Mouse (Mus musculus): ENCODE results near the gene Bcl2. TPM values are rescaled to one million over a fixed set of nuclear protein-coding genes. Genes with fewer than 3 reads are reported as not detected.
A peak's percentile ranks its signal among the peaks of the same experiment; 100 is the strongest.

Bcl2 gene
- polyA plus RNA-seq, 1 experiment from 2014 or later = 13.4 TPM

- no peak overlapping the region for H3K4me2 ChIP-seq (ENCODE audit: low read length)
- no peaks in the 10 kb centered on the region for H3K36me3 ChIP-seq (ENCODE audit: control insufficient read depth, insufficient read depth, low read length)
- H3K4me3 ChIP-seq (ENCODE audit: low read depth, low read length) = no peak overlapping the region
- H3K27ac ChIP-seq (ENCODE audit: low read depth) = no peak overlapping the region
- peaks cover 8% of the 10 kb centered on the region for H3K4me1 ChIP-seq (replicated peaks; ENCODE audit: control insufficient read depth, insufficient read depth, low read length)
- H3K9ac ChIP-seq (ENCODE audit: low read length) = no peak overlapping the region
- no peaks in the 10 kb centered on the region for H3K9me3 ChIP-seq (ENCODE audit: control insufficient read depth, low read length)
- ATAC-seq (replicated peaks; ENCODE audit: low FRiP score, low TSS enrichment, low read depth) (no peak), DNase-seq (ENCODE audit: low spot score) (peak; percentile 82)
- 31% methylated on average over 7 of the region's 7 CpGs for WGBS
- no peaks in the 10 kb centered on the region for H3K27me3 ChIP-seq (replicated peaks; ENCODE audit: control insufficient read depth, insufficient read depth, low read length)
These were observed 3.1 kb upstream of the Bcl2 start for GRCm38 (mm10) chr1:106717071-106717601.

- no peak for ATAC-seq (replicated peaks; ENCODE audit: low FRiP score, low TSS enrichment, low read depth)
- no peak overlapping the region for H3K9ac ChIP-seq (ENCODE audit: low read length)
- no peak for DNase-seq (ENCODE audit: low spot score)
- peaks cover 11% of the 10 kb centered on the region for H3K4me1 ChIP-seq (replicated peaks; ENCODE audit: control insufficient read depth, insufficient read depth, low read length)
- H3K9me3 ChIP-seq (ENCODE audit: control insufficient read depth, low read length) = no peaks in the 10 kb centered on the region
- H3K4me2 ChIP-seq (ENCODE audit: low read length) = no peak overlapping the region
- H3K36me3 ChIP-seq (ENCODE audit: control insufficient read depth, insufficient read depth, low read length) = no peaks in the 10 kb centered on the region
- no peak overlapping the region for H3K4me3 ChIP-seq (ENCODE audit: low read depth, low read length)
- H3K27me3 ChIP-seq (replicated peaks; ENCODE audit: control insufficient read depth, insufficient read depth, low read length) = no peaks in the 10 kb centered on the region
- H3K27ac ChIP-seq (ENCODE audit: low read depth) = no peak overlapping the region
- WGBS = 83% methylated on average over 3 of the region's 3 CpGs
These were observed 2.1 kb upstream of the Bcl2 start for GRCm38 (mm10) chr1:106716141-106716540.

GRCm38 (mm10) chr1:106715111-106716083 is 1.3 kb upstream of the Bcl2 start:
- Histone ChIP-seq H3K27ac (ENCODE audit: low read depth) (0 out of 2 replicates have a peak overlapping the region, but pooled peaks have one; percentile 92), H3K9me3 (ENCODE audit: control insufficient read depth, low read length) (no peaks in the 10 kb centered on the region), H3K27me3 (replicated peaks; ENCODE audit: control insufficient read depth, insufficient read depth, low read length) (no peaks in the 10 kb centered on the region), H3K4me1 (replicated peaks; ENCODE audit: control insufficient read depth, insufficient read depth, low read length) (peaks cover 11% of the 10 kb centered on the region), H3K4me3 (ENCODE audit: low read depth, low read length) (no peak overlapping the region), H3K4me2 (ENCODE audit: low read length) (no peak overlapping the region), H3K36me3 (ENCODE audit: control insufficient read depth, insufficient read depth, low read length) (no peaks in the 10 kb centered on the region), H3K9ac (ENCODE audit: low read length) (no peak overlapping the region)
- WGBS = 82% methylated on average over 13 of the region's 13 CpGs
- ATAC-seq (replicated peaks; ENCODE audit: low FRiP score, low TSS enrichment, low read depth) = no peak
- no peak for DNase-seq (ENCODE audit: low spot score)

- H3K4me2 ChIP-seq (ENCODE audit: low read length) = peak overlapping the region; percentile 94
- WGBS = 4% methylated on average over 21 of the region's 21 CpGs
- H3K36me3 ChIP-seq (ENCODE audit: control insufficient read depth, insufficient read depth, low read length) = no peaks in the 10 kb centered on the region
- H3K4me3 ChIP-seq (ENCODE audit: low read depth, low read length) = peak overlapping the region; percentile 54
- peak overlapping the region; percentile 92 for H3K27ac ChIP-seq (ENCODE audit: low read depth)
- H3K4me1 ChIP-seq (replicated peaks; ENCODE audit: control insufficient read depth, insufficient read depth, low read length) = peaks cover 11% of the 10 kb centered on the region
- H3K9me3 ChIP-seq (ENCODE audit: control insufficient read depth, low read length) = no peaks in the 10 kb centered on the region
- DNase-seq (ENCODE audit: low spot score) (peak; percentile 81), ATAC-seq (replicated peaks; ENCODE audit: low FRiP score, low TSS enrichment, low read depth) (peak; percentile 83)
- H3K27me3 ChIP-seq (replicated peaks; ENCODE audit: control insufficient read depth, insufficient read depth, low read length) = no peaks in the 10 kb centered on the region
- peak overlapping the region; percentile 83 for H3K9ac ChIP-seq (ENCODE audit: low read length)
These were observed 482 bp upstream of the Bcl2 start for GRCm38 (mm10) chr1:106714530-106714981.

- Histone ChIP-seq H3K27ac (ENCODE audit: low read depth) (no peak overlapping the region), H3K27me3 (replicated peaks; ENCODE audit: control insufficient read depth, insufficient read depth, low read length) (no peaks in the 10 kb centered on the region), H3K4me1 (replicated peaks; ENCODE audit: control insufficient read depth, insufficient read depth, low read length) (peaks cover 20% of the 10 kb centered on the region), H3K36me3 (ENCODE audit: control insufficient read depth, insufficient read depth, low read length) (no peaks in the 10 kb centered on the region), H3K9ac (ENCODE audit: low read length) (peak overlapping the region; percentile 83), H3K4me2 (ENCODE audit: low read length) (peak overlapping the region; percentile 94), H3K4me3 (ENCODE audit: low read depth, low read length) (peak overlapping the region; percentile 54), H3K9me3 (ENCODE audit: control insufficient read depth, low read length) (no peaks in the 10 kb centered on the region)
- 8% methylated on average over 21 of the region's 22 CpGs for WGBS
- ATAC-seq (replicated peaks; ENCODE audit: low FRiP score, low TSS enrichment, low read depth) = no peak; the same call in 1 of the 2 replicates
- peak; percentile 71 for DNase-seq (ENCODE audit: low spot score)
These were observed 1.7 kb downstream of the Bcl2 start for GRCm38 (mm10) chr1:106712330-106712729.

DNA sequence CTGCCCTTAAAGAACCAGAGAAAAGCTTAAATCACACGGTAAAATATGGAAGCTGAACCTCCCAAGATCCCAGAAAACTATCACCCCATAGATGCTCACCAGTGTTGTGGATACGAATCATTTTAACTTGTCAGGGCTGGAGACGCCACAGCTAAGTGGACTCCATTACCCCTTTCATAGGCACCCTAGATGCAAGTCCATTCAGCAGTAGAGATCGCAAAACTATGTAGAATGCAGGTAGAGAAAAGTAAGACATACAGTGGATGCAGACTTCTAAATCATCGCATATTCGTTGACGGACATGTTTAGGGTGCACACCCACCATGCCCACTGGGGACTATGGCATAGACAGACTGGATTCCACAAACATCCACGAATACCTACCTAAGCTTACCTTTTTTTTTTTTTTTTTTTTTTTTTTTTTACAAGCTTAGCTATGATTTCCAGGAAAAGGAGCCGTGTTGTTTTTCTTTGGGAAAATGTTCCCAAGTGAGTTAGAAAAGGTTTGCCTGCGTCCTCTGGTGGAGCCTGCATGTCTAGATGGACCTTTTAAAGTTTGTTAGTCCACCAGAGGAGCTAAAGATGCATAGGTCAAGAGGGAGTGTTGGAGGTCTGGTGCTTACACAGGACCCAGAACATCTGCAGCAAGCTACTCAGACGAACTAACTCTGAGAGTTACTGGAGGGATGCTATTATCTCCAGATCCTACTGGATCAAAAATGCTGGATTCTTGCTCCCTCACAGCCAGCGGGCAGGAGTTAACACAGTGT is 2.5 kb downstream of the Bcl2 start:
- peaks cover 20% of the 10 kb centered on the region for H3K4me1 ChIP-seq (replicated peaks; ENCODE audit: control insufficient read depth, insufficient read depth, low read length)

GRCm38 (mm10) chr1:106710202-106710601 is 3.9 kb downstream of the Bcl2 start:
- Histone ChIP-seq H3K4me1 (replicated peaks; ENCODE audit: control insufficient read depth, insufficient read depth, low read length) (peaks cover 20% of the 10 kb centered on the region), H3K9me3 (ENCODE audit: control insufficient read depth, low read length) (no peaks in the 10 kb centered on the region), H3K9ac (ENCODE audit: low read length) (no peak overlapping the region), H3K27ac (ENCODE audit: low read depth) (no peak overlapping the region), H3K4me3 (ENCODE audit: low read depth, low read length) (0 out of 2 replicates have a peak overlapping the region, but pooled peaks have one; percentile 16), H3K4me2 (ENCODE audit: low read length) (peak overlapping the region; percentile 94), H3K36me3 (ENCODE audit: control insufficient read depth, insufficient read depth, low read length) (no peaks in the 10 kb centered on the region; the same call in 1 of the 2 replicates), H3K27me3 (replicated peaks; ENCODE audit: control insufficient read depth, insufficient read depth, low read length) (no peaks in the 10 kb centered on the region)
- 74% methylated on average over 7 of the region's 7 CpGs for WGBS
- DNase-seq (ENCODE audit: low spot score) = no peak
- ATAC-seq (replicated peaks; ENCODE audit: low FRiP score, low TSS enrichment, low read depth) = no peak

More for the DNA sequence above, 2.5 kb downstream of the Bcl2 start:
- Histone ChIP-seq H3K36me3 (ENCODE audit: control insufficient read depth, insufficient read depth, low read length) (no peaks in the 10 kb centered on the region; the same call in 1 of the 2 replicates), H3K9ac (ENCODE audit: low read length) (peak overlapping the region; percentile 83; the same call in 1 of the 2 replicates), H3K4me3 (ENCODE audit: low read depth, low read length) (peak overlapping the region; percentile 54), H3K27me3 (replicated peaks; ENCODE audit: control insufficient read depth, insufficient read depth, low read length) (no peaks in the 10 kb centered on the region), H3K4me2 (ENCODE audit: low read length) (peak overlapping the region; percentile 94), H3K27ac (ENCODE audit: low read depth) (no peak overlapping the region), H3K9me3 (ENCODE audit: control insufficient read depth, low read length) (no peaks in the 10 kb centered on the region)
- 50% methylated on average over 12 of the region's 12 CpGs for WGBS
- ATAC-seq (replicated peaks; ENCODE audit: low FRiP score, low TSS enrichment, low read depth) = no peak
- peak; percentile 54 for DNase-seq (ENCODE audit: low spot score)

Measured in intestine, embryonic 14.5 days (tissue).